ENCODE assay signal across 8 mouse cellular contexts in the genomic region with DNA sequence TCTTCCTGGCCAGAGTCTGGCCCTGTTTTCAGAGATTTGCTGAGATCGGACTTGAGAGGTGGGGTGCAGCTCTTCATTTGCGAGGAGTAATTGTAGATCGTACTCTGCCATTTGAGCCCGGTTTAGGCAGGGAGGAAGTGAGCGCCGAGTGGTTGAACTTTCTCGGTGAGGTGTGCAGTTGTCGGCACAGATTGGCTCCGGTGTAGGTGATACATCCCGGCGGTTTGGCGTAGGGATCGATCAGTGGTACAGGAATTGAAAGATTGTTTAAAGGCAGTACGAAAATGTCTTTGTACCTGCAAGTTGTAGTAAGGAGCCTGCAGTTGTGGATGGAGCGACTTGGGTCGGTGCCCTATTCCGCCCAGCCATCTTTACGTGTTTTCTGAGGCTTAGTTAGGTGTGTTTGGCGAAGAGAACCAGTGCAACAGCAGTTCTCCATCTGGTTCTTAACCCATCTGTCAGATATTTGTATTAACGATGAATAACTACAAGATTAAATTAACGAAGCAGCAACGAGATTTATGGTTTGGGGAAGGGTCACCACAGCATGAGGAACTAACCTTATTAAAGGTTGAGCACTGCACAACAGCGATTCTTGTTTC. TPM values are rescaled to one million over a fixed set of nuclear protein-coding genes. Genes with fewer than 3 reads are reported as not detected.
DNase-seq lines count a peak whose midpoint lies in the region; ATAC-seq and TF ChIP-seq lines count a peak whose summit lies in the region.

No protein-coding gene starts in this region.

- DNase-seq in gastrocnemius, adult 2 months: no peak
- no peak for DNase-seq in gastrocnemius, adult 8-10 months (ENCODE audit: low spot score in 2 of 2)
- peak; percentile 13 for DNase-seq in right cerebral cortex, postnatal 4 days
- DNase-seq in right cerebral cortex, postnatal 25 days: no peak
- no peak for DNase-seq in urinary bladder, adult 2 months (ENCODE audit: low spot score)
- no peak for DNase-seq in adrenal gland, postnatal 14 days

- intact Hi-C loops in gastrocnemius, adult 2 months (cut with DNase I): loop anchor here (5.0 kb wide), 1 partner anchor 366 kb away; a partner anchor contains a TSS

- ATAC-seq in granulocyte monocyte progenitor cell, adult 5-6 weeks (replicated peaks; ENCODE audit: poor library complexity, severe bottlenecking): peak; percentile 43
- ATAC-seq in megakaryocyte, adult 5-6 weeks (ENCODE audit: poor library complexity, severe bottlenecking): peak; percentile 34

- TF ChIP-seq CTCF in gastrocnemius, adult 2 months (IDR thresholded peaks at IDR 0.05): no peak

- peak overlapping the region; percentile 99 for H3K4me3 ChIP-seq in gastrocnemius, adult 2 months

- peak overlapping the region; percentile 93 for H3K27ac ChIP-seq in gastrocnemius, adult 2 months

RNA-seq across cellular contexts. Expression of a gene that starts 0.8 kb away (rescaled TPM):
- 10 to 100 TPM; 41.0 to 42.5 TPM for total RNA-seq in gastrocnemius, adult 2 months (2021)
- total RNA-seq in gastrocnemius, adult 8-10 months (2022): 10 to 100 TPM; 33.4 to 46.0 (median 39.4) TPM
- 433 and 504 TPM in 2 replicates for total RNA-seq in granulocyte monocyte progenitor cell, adult 5-6 weeks (2014; fragmentation: Nextera tagmentation)
- 310 and 457 TPM in 2 replicates for total RNA-seq in granulocyte monocyte progenitor cell, adult 5-6 weeks (2017)
- 281 and 294 TPM in 2 replicates for total RNA-seq in megakaryocyte, adult 5-6 weeks (2015)
- 116 and 124 TPM in 2 replicates for total RNA-seq in megakaryocyte, adult 5-6 weeks (2017)
- 155 and 183 TPM in 2 replicates for polyA plus RNA-seq in urinary bladder, adult 2 months (2012; rRNA removed)
- 63.2 and 72.3 TPM in 2 replicates for total RNA-seq in adrenal gland, postnatal 14 days (2021)

RNA-seq across cellular contexts. Expression of a gene that starts 26.2 kb away (rescaled TPM):
- 10 to 100 TPM; 16.6 to 17.5 TPM for total RNA-seq in gastrocnemius, adult 2 months (2021)
- 10 to 100 TPM; 16.1 to 19.3 (median 17.6) TPM for total RNA-seq in gastrocnemius, adult 8-10 months (2022)
- 21.4 and 22.4 TPM in 2 replicates for total RNA-seq in granulocyte monocyte progenitor cell, adult 5-6 weeks (2014; fragmentation: Nextera tagmentation)
- 10.5 and 14.1 TPM in 2 replicates for total RNA-seq in granulocyte monocyte progenitor cell, adult 5-6 weeks (2017)
- total RNA-seq in megakaryocyte, adult 5-6 weeks (2015): 53.0 and 55.2 TPM in 2 replicates
- total RNA-seq in megakaryocyte, adult 5-6 weeks (2017): 43.8 and 44.6 TPM in 2 replicates
- 22.4 and 25.8 TPM in 2 replicates for polyA plus RNA-seq in urinary bladder, adult 2 months (2012; rRNA removed)
- total RNA-seq in adrenal gland, postnatal 14 days (2021): 53.6 and 55.9 TPM in 2 replicates
